Mouse (Mus musculus): ENCODE data around the gene Slc9a3. TPM values are rescaled to one million over a fixed set of nuclear protein-coding genes. Genes with fewer than 3 reads are reported as not detected.

Slc9a3 gene
- total RNA-seq, 2 experiments from 2014 or later = 0.38 to 0.44 TPM

- intact Hi-C loops (cut with DNase I) = no loop called here
- DNase-seq = peak in 1 of 2 experiments; percentile 8
Measured at GRCm38 (mm10) chr13:74144120-74144884, 23.0 kb downstream of the Slc9a3 start.

- DNase-seq = no peak
- intact Hi-C loops (cut with DNase I) = no loop called here
Measured at GRCm38 (mm10) chr13:74145983-74146622, 24.8 kb downstream of the Slc9a3 start.

DNA sequence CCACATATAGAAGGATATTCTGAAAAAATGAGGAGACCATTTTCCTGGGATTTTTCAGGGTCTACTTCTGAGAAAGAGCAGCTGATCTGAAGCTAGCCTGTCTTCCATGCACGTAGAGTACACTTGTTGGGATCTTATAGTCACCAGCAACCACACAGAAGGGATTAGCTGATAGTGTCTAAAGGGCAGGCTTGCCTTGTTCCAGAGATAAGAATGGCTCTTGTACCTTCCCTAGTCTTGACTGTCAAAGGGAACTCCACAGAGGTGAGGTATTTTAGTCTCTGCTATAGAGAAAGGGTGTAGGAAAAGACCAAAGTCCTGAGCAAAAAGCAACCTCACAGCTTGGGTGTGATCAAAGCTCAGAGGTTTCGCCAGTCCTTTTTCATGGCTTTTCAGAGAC is 26.1 kb downstream of the Slc9a3 start:
- DNase-seq = no peak
- intact Hi-C loops (cut with DNase I) = no loop called here

DNA sequence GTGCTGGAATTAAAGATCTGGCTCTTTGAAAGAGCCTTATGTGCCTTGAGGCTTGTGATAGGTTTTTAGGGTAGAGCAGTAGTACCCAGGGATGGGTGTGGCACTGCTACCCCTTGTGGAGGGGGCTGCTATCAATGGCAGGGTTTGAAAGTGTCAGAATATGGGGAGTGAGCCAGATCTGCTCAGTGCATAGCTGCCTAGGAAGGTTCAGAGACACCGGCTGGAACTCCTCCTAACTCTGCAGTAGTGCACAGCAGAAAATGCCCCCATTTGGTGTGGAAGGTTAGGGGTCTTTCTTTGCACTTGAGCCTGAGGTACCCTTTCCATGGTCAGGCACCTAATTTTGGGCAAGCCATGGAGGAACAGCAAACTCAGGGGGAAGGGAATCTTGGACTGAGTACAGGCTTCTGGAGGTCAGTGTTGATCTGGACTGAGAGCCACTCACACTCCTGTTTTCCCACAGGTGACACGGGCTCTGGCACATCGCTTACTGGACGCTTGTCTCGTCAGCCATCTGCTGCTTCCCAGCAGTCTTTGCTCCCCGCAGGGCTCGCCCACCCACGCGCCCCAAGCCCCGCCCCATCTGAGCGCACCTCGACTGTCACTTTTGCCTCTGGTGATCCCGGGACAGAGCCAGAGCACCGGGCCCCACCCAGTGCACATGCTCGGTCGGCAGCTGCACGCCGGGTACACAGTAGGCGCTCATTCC is 45.2 kb downstream of the Slc9a3 start:
- intact Hi-C loops (cut with DNase I) = no loop called here
- peak; percentile 39 to 53 for DNase-seq

GRCm38 (mm10) chr13:74167057-74167413 is 45.8 kb downstream of the Slc9a3 start:
- intact Hi-C loops (cut with DNase I) = no loop called here
- DNase-seq = no peak

DNA sequence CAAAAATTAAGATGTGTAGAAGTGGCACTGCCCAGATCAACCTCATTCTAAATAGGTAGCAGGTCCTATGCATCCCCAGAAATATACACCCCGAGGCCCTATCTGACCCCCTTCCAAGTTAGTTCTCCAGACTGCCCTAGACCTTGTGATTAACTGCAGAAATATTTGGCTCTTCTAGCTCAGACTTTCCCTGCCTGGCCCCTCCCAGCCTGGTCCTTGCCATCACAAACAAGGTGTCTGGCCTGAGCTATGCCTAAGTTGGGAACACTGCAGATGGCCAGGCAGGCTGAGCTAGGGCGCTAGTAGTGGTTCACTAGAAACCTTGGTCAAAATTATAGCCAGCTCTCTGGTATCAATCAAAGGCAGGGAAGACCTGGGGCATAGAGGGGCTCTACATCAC is 46.2 kb downstream of the Slc9a3 start:
- intact Hi-C loops (cut with DNase I) = no loop called here
- peak; percentile 16 to 35 for DNase-seq

DNA sequence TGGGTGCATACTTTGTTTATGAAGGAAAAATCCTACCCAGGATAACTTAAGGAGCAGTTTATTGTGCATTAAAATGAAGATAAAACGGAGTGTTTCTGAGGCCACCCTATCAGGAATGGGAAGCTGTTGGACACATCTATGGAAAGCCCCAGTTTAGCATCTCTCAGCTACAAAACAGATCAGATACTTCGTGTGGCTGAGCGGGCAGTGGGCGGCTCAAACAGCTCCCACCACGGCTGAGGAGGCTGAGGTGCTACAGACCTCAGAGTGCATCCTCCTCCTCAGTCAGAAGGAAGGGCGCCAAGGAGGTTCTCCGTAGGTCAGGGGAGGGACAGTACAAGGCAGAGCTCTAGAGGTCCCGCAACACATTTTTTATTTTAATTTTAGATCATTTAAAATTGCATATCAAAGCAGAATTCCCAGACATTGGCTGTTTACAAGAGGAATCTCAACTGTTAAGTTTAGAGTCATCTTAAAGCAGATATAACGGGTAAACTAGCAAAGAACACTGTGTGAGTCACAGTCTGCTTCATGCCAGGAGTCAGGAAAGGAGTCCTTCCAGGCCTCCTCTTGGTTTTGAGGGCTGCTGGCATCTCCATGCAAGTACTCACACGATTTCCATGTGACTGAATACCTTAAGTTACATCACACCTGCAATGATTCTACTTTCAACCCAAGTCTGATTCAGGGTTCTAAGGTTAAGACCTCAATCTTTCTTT is 48.3 kb downstream of the Slc9a3 start:
- intact Hi-C loops (cut with DNase I) = loop anchor here (5.0 to 10.0 kb wide), 2 partner anchors 72 to 205 kb away; partner anchors contain the start of gene Zdhhc11
- no peak for DNase-seq

DNA sequence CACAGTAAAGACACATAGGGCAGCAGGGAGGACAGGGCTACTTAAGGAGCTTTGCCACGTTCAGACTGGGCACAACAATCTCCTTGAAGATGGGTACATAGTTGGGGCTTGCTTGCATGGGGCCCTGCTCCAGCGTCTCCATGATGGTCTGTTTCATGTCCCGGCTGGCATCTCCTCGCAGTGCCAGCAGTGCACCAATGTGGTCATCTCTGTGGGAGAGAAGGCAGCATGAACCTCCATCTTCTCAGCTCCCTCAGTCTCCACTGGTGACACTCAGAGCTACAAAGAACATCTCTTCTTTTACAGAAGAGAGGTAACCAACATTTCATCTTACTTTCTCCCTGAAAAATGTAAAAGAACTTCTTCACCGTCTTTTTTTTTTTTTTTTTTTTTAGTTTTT is 50.8 kb downstream of the Slc9a3 start:
- DNase-seq = no peak
- intact Hi-C loops (cut with DNase I) = loop anchor here (5.0 to 10.0 kb wide), 2 partner anchors 75 to 207 kb away; partner anchors contain the start of gene Zdhhc11

DNA sequence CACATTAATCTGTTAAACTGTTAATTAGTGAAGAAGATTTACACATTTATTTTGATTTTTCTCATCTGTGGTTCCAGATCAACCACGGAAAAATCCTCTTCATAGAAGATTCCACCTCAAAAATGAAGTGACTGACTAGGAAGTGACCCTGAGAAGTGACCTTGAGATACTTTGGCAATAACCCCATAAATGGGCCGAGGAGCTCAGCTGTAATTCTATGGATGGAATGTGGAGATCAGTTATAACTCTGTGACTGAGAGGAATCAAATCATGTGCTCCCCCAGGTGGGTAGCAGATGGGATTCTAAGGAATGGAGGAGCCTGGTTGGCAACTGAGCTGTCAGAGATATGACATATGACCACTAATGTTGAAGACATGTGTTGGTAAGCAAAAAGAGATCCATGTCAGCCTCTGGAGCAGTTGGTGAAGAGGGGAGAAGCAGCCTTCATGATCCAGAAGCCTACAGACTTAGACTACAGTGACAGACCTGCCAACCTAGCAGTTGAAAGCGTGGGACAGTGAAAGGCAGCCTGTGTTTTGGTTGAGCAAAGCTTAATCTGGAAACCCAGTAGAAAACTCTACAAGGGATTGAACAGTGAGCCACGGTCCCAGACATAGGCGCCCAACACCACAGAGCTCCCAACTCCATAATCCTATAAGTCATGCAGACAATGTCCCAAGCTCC is 61.9 kb downstream of the Slc9a3 start:
- DNase-seq = no peak
- intact Hi-C loops (cut with DNase I) = no loop called here

DNA sequence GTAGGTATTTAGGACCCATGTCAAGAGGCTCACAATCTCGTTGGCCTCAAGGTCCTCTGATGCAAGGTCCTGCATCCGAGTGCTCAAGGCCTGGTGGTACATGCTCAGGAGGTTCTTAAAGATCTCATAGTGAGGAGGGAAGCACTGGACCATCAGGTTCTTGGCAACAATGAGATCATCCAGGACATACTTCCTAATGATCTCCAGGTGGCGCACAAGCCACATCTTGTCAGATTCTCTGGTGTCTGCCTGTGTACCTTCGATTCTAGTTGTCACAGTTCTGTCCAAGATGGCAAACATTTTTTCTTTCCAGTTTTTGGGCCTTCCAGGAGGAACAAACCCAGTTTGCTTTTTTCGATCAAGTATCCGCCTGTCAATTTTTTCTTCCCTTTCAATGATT is 71.4 kb downstream of the Slc9a3 start:
- intact Hi-C loops (cut with DNase I) = loop anchor here (2.0 kb wide), 1 partner anchor 108 kb away; no protein-coding TSS in a partner anchor
- DNase-seq = no peak

DNA sequence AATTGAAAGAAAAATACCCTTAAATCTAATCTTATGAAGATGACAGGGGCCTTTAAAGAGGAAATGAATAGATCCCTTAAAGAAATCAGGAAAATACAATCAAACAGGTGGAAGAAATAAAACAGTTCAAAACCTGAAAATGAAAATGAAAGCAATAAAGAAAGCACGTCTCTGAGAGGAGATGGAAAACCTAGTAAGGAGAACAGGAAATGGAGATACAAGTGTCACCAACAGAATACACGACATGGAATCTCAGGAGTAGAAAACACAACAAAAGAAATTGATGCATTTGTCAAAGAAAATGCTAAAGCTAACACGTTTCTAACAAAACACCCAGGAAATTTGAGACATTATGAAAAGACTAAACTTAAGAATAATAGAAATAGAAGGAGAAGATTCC is 75.2 kb downstream of the Slc9a3 start:
- intact Hi-C loops (cut with DNase I) = no loop called here
- DNase-seq = no peak

- DNase-seq = peak; percentile 91 to 94
- intact Hi-C loops (cut with DNase I) = no loop called here
Measured at GRCm38 (mm10) chr13:74208317-74208985, 87.2 kb downstream of the Slc9a3 start, which contains the start of gene Exoc3. TSS of gene Exoc3 (minus strand) at chr13:74208732.

DNA sequence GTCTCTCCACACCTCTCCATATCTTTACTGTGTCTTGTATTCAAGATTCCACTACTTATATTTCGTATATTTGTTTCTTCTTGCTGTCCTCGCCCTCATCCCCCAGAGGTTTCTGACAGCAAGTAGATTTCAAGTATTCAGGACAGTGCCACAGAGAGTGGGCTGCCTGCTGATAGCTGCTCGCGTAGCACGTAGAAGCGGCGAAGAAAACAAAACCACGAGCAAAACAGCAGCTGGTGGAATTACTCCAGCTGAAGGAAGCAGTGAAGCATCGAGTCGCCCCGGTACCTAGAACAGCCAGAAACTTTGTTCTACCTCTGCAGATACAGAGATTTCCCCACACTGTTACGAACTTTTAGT is 87.7 kb downstream of the Slc9a3 start:
- DNase-seq = peak in 1 of 2 experiments; percentile 35
- intact Hi-C loops (cut with DNase I) = no loop called here

DNA sequence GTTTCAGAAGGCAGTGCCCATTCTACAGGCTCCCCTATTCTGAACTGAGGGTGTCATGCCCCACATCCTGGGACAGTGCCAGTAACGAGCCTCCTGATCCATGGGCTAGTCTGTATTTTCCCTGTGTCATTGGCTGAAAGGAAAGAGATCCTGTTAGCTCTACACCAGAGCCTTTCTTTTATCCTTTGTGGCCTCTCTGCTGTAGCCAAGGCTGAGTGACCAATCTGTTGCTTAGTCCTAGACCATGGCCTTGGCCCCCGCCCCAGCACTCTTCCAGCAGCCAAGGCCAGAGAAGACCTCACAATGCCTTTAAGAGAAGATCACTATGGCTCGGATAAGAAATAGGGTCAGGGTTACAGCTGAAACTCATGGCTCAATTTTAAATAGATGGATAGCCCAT is 97.2 kb downstream of the Slc9a3 start:
- intact Hi-C loops (cut with DNase I) = no loop called here
- DNase-seq = no peak

Other genes starting within 250 kb of the Slc9a3 start
- gene Trip13, start 183.7 kb upstream of the Slc9a3 start, total RNA-seq (2021) = 1 to 10 TPM in 1 of 2 experiments, under 1 TPM in 1; 0.62 to 1.4 TPM
- 10 to 100 TPM; 23.3 to 24.8 TPM for gene Brd9, start 183.6 kb upstream of the Slc9a3 start, total RNA-seq (2021)
- gene Zdhhc11, start 157.6 kb upstream of the Slc9a3 start, total RNA-seq (2021) = not detected
- gene Tppp, start 112.0 kb upstream of the Slc9a3 start, total RNA-seq (2021) = 10 to 100 TPM; 17.2 to 24.1 TPM
- 1 to 10 TPM; 1.6 to 2.2 TPM for gene Cep72, start 59.2 kb upstream of the Slc9a3 start, total RNA-seq (2021)
- gene Exoc3, start 87.3 kb downstream of the Slc9a3 start, total RNA-seq (2021) = 10 to 100 TPM; 47.8 to 52.9 TPM
- under 1 TPM; 0.48 to 0.71 TPM for gene Ahrr, start 170.9 kb downstream of the Slc9a3 start, total RNA-seq (2021)
- 10 to 100 TPM; 47.1 to 52.6 TPM for gene Pdcd6, start 196.1 kb downstream of the Slc9a3 start, total RNA-seq (2021)
- 1,000 to 10,000 TPM; 1,284 to 1,341 TPM for gene Sdha, start 228.8 kb downstream of the Slc9a3 start, total RNA-seq (2021)
- gene Ccdc127, start 228.9 kb downstream of the Slc9a3 start, total RNA-seq (2021) = 10 to 100 TPM; 43.2 to 49.9 TPM
- gene Lrrc14b, start 242.5 kb downstream of the Slc9a3 start, total RNA-seq (2021) = 10 to 100 TPM; 57.2 to 58.7 TPM